Mouse (Mus musculus) thymus, adult 2 months (tissue): ENCODE results near the gene Edn2. TPM values are rescaled to one million over a fixed set of nuclear protein-coding genes. Genes with fewer than 3 reads are reported as not detected.
A peak's percentile ranks its signal among the peaks of the same experiment; 100 is the strongest.

Source experiments
- DNase-seq: peaks from one replicate; pipeline ENCODE4 v3.0.0; 2021
- H3K27ac ChIP-seq: fragments of 200-500 bp; 2 replicates; pipeline ENCODE4 v1.5.1; 2012; ENCODE audit warnings: low read length, control low read depth; ENCODE audit not compliant: control insufficient read depth, insufficient read depth
- H3K27me3 ChIP-seq: fragments of 200-500 bp; 2 replicates; pipeline ENCODE4 v1.6.1; 2012; ENCODE audit warnings: mild to moderate bottlenecking, low read length, moderate library complexity, mixed read lengths; ENCODE audit not compliant: control insufficient read depth, insufficient read depth
- H3K36me3 ChIP-seq: fragments of 200-500 bp; 2 replicates; pipeline ENCODE4 v1.6.1; 2012; ENCODE audit warnings: mild to moderate bottlenecking, low read length, moderate library complexity; ENCODE audit not compliant: control insufficient read depth, insufficient read depth
- H3K4me1 ChIP-seq: fragments of 200-500 bp; replicated peaks from 2 replicates; pipeline ENCODE4 v1.6.1; 2012; ENCODE audit warnings: low read length; ENCODE audit not compliant: control insufficient read depth, insufficient read depth
- H3K4me3 ChIP-seq: fragments of 200-500 bp; 2 replicates; pipeline ENCODE4 v1.5.1; 2012; ENCODE audit warnings: mild to moderate bottlenecking, low read length, control low read depth, moderate library complexity; ENCODE audit not compliant: control insufficient read depth, insufficient read depth
- CTCF ChIP-seq: fragments of 200-500 bp; IDR thresholded peaks from 2 replicates; pipeline ENCODE4 v1.5.1; 2012; ENCODE audit warnings: mild to moderate bottlenecking, control low read depth, low read length, moderate library complexity, borderline replicate concordance; ENCODE audit not compliant: control insufficient read depth, poor library complexity, insufficient read depth; ENCODE audit errors: extremely low read depth
- POLR2A ChIP-seq: fragments of 200-500 bp; IDR thresholded peaks from 2 replicates; pipeline ENCODE4 v1.6.1; 2012; ENCODE audit warnings: mild to moderate bottlenecking, low read length, control low read depth, moderate library complexity; ENCODE audit not compliant: control insufficient read depth, poor library complexity, insufficient read depth; ENCODE audit errors: extremely low read depth
- WGBS: fragments of 180-500 bp; shearing (Covaris S2); methylation state at CpG from one replicate; pipeline ENCODE4 v1.1.7; 2018; 5-methylcytosine and 5-hydroxymethylcytosine counted together
- polyA plus RNA-seq: library from polyadenylated mRNA; depleted of rRNA; stranded (reverse); fragments of >200 nt; gene quantifications from 2 replicates; pipeline ENCODE4 v1.2.3, GENCODE M21; 2012; rRNA removed

The Edn2 gene
- 0.65 and 1.2 TPM in 2 replicates for polyA plus RNA-seq

DNA sequence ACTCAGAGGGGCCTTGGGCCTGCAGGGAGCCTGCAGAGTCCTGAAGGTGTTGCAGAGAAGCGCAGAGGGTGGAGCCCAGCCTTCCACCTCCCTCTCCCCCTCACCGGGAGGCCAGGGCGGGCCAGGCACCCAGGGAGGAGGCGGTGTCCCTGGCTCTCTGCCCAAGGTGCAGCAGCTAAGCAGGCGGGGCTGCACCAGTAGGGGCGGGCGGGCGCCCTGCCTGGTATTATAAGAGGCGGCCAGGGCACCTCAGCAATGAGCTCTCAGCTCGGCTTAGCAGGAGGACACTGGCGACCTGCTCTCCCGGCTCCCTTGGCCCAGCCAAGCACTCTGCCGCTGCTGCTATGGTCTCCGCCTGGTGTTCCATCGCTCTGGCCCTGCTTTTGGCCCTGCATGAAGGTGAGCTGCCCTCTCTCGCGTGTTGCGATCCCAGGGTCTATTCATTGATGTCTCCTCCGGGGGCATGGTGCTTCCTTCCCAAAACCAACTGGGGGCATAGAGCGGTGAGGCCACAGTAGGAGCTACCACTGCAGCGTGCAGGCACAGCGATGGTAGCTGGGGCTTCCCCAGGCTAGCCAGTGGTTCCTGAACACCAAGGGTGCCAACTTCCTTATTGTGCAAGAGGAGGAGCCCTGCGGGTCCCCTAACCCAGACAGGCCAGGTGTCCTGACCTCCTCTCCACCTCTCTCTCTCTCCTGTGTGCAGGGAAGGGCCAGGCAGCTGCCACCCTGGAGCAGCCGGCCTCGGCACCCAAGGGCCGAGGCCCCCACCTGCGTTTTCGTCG is at the start of gene Edn2:
TSS of gene Edn2 (plus strand) at position 41 of the 784 bp plus-strand sequence.
- H3K27ac ChIP-seq = no peak within 1 kb of the TSS
- 5% methylated on average over 29 of the region's 29 CpGs for WGBS

DNA sequence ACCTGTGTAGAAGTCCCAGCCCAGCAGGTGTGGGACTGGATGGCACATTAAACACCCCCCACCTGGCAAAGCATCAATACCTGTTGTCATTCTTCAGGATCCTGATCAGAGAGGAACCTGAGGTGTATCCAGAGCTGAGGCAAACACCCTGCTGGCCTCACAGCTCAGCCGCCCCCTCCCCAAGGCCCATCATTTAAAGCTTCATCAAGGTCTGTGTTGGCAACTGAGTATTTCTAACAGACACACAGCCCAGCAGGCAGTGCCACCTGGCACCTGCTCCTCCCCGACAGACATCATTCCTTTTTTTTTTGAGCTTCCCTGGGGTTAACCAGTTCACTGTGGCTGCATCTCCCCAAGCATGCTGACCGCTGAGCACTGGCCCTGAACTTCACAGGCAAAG is 45.5 kb upstream of the Edn2 start:
- Histone ChIP-seq H3K4me3 (no peak overlapping the region), H3K27me3 (no peaks in the 10 kb centered on the region), H3K27ac (no peak overlapping the region), H3K36me3 (no peaks in the 10 kb centered on the region), H3K4me1 (no peaks in the 10 kb centered on the region)
- DNase-seq = no peak
- TF ChIP-seq POLR2A (no peak), CTCF (no peak)
- WGBS = 92% methylated on average over 3 of the region's 3 CpGs

More for the DNA sequence above, at the start of gene Edn2:
- TF ChIP-seq POLR2A (no peak), CTCF (no peak)
- Histone ChIP-seq H3K27me3 (no peaks in the 10 kb centered on the region), H3K4me3 (no peak within 1 kb of the TSS), H3K4me1 (0 out of 2 replicates have a peak, but pooled peaks cover 4% of the 10 kb centered on the region), H3K36me3 (no peaks in the 10 kb centered on the region)
- DNase-seq = peak; percentile 14

DNA sequence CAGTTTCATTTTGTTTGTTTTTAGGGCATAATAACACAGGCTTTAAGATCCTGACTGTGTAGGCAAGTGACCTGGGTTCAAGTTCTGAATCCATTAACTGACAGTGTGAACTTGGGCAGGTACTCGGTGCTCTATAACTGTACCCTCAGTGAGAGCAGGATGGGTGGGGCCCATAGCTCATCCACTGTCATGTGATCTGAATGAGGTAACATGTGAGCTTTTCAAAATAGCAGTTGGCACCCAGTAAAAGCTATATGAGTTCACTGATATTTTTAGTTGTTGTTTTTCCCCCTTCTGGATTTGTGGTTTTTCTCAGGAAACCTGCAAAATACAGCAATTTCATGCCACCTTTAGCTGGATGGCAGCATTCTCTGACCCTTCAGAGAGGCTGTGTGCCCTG is 44.7 kb upstream of the Edn2 start:
- Histone ChIP-seq H3K36me3 (no peaks in the 10 kb centered on the region), H3K27me3 (no peaks in the 10 kb centered on the region), H3K4me1 (no peaks in the 10 kb centered on the region), H3K27ac (no peak overlapping the region), H3K4me3 (no peak overlapping the region)
- WGBS = 13% methylated on average over 1 of the region's 1 CpGs
- no peak for TF ChIP-seq CTCF
- TF ChIP-seq POLR2A = no peak
- DNase-seq = no peak

DNA sequence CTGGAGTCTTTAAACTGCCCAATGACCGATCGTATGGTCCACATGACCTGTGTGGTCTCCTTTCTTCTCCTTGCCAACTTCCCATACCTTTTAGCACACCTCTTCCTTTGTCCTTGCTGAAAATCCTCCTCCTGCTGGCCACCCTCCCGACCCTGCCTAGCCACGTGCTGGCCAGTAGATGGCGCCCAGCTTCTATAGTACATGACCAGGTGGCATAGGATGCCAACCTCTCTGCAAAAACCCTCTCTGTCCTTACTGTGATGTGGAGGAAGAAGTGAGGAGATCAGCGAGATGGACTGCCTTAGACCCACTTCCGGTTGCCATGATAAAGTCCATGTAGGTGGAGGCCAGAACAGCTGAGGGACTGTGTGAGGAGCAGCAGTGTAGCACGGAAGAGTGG is 40.7 kb upstream of the Edn2 start:
- Histone ChIP-seq H3K4me3 (no peak overlapping the region), H3K4me1 (no peaks in the 10 kb centered on the region), H3K27ac (no peak overlapping the region), H3K27me3 (no peaks in the 10 kb centered on the region), H3K36me3 (no peaks in the 10 kb centered on the region; the same call in 1 of the 2 replicates)
- WGBS = 33% methylated on average over 8 of the region's 8 CpGs
- TF ChIP-seq POLR2A = no peak
- peak; percentile 85 for TF ChIP-seq CTCF
- DNase-seq = peak; percentile 56

DNA sequence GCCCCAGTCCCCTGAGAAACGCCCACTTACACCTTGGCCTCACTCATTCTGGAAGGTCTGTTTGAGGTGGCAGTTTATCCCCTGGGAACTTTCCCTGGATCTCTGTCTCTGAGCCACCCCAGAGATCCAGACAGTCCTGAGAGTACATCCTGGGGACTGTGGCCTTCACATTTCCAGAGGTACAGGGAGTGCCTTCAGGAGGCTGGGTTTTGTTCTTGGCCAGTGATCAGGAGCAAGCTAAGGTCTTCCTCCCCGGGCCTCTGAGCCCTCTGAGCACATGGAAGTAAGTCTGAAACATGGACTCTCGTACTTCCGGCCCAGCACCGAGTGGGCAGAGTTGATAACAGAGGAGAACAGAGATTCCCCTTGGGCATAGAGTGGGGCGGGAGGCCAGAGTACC is 36.4 kb upstream of the Edn2 start:
- DNase-seq = no peak
- H3K36me3 ChIP-seq = no peaks in the 10 kb centered on the region; the same call in 1 of the 2 replicates
- H3K27me3 ChIP-seq = no peaks in the 10 kb centered on the region
- no peaks in the 10 kb centered on the region for H3K4me1 ChIP-seq
- 91% methylated on average over 6 of the region's 6 CpGs for WGBS
- H3K27ac ChIP-seq = no peak overlapping the region
- TF ChIP-seq POLR2A = no peak
- no peak for TF ChIP-seq CTCF
- no peak overlapping the region for H3K4me3 ChIP-seq

DNA sequence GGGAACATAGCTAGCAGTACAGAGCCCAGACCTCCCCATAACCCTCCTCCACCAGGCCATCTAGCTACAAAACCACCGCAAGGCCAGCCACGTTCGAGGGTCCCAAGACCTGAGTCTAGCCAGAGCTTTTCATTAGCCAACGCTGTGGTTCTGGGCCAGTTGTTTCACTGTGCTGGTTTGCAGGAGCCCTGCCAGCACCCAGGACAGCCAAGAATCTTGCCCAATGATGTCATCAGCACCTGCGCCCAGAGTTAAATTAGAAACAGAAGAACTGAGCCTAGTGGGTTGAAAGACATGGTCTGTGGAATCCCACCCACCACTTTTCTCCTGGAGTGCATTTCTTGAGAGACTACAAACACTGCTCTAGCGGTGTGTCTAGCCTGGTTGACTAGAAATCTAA is 35.0 kb upstream of the Edn2 start:
- H3K4me1 ChIP-seq = no peaks in the 10 kb centered on the region
- H3K27ac ChIP-seq = no peak overlapping the region
- H3K36me3 ChIP-seq = no peaks in the 10 kb centered on the region; the same call in 1 of the 2 replicates
- DNase-seq = no peak
- TF ChIP-seq POLR2A (no peak), CTCF (no peak)
- H3K4me3 ChIP-seq = no peak overlapping the region
- H3K27me3 ChIP-seq = no peaks in the 10 kb centered on the region
- WGBS = 95% methylated on average over 6 of the region's 6 CpGs

DNA sequence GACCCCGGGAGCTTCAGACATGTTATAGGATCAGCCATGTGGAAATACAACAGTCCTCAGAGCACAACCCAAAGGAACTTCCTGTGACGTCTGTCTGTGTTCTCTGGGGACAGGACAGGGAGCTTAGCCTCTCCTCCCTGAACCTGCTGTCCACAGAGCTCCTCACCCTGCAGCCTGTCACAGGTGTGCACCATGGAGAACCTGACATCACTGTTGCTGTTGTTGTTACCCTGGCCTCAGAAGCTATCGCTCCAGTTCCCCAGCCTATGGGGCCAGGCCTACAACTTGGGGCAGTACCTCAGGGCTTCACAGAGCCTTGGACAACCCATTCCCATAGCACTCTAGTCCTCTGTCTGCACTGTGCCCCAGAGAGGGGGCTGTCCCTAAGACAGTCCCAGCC is 33.7 kb upstream of the Edn2 start:
- Histone ChIP-seq H3K4me3 (no peak overlapping the region), H3K27me3 (no peaks in the 10 kb centered on the region), H3K27ac (no peak overlapping the region), H3K36me3 (no peaks in the 10 kb centered on the region; the same call in 1 of the 2 replicates), H3K4me1 (no peaks in the 10 kb centered on the region)
- WGBS = 93% methylated on average over 3 of the region's 3 CpGs
- TF ChIP-seq CTCF (no peak), POLR2A (no peak)
- no peak for DNase-seq
